Mouse (Mus musculus) c-Kit-positive CD71-positive TER-119-negative erythroid progenitor cells, embryonic 14.5 days (primary cell): ENCODE measurements around the gene Zfp423.

ENCODE experiments used
- DNase-seq: peaks from one replicate; pipeline ENCODE4 v3.0.0-alpha.2; 2013; ENCODE audit warnings: low read depth

The Zfp423 gene

DNA sequence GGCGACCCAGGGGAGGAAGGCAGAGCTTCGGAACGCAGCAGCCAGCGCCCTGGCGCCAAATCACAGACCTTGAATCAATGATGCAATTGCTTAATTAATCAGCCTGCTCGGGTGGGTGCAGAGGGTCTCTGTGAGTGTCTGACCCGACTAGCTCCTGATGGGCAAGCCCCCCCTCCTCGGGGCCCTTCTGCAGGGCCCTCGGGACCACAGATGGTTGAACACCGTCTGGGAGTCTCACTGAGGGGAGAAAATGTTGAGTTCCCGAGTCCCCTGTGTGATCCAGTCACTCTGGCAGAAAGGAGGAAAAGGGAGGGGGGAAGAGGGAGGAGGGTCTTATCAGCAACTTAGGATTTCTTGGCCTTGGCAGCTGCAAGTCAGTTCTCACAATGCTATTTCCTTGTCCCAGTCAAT is 124.0 kb downstream of the Zfp423 start:
- DNase-seq: no peak

- DNase-seq: no peak
Observed at GRCm38 (mm10) chr8:87834656-87835055, 124.7 kb downstream of the Zfp423 start.

- DNase-seq: no peak
Observed at GRCm38 (mm10) chr8:87833841-87834620, 125.4 kb downstream of the Zfp423 start.

DNA sequence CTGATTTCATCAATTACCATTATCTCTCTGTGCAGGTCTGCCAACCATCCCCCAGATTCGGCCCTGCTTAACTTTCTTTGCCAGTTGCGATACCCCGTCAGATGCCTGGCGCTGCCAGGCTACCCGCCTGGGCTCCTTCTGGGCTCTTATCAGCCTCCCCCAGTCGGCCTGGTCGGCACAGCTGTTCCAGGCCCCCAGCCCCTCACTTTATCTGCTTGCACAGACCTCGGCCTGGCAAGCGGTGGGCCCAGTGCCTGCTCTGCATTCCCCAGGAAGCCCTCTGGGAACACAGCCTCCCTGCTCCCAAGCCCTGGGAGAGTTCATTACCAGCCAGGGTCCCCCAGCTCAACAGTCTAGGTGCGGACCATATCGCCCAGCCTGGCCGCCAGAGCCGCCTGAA is 126.1 kb downstream of the Zfp423 start:
- DNase-seq: no peak

GRCm38 (mm10) chr8:87832381-87833325 is 126.7 kb downstream of the Zfp423 start:
- no peak for DNase-seq

- no peak for DNase-seq
Observed at GRCm38 (mm10) chr8:87831567-87831966, 127.8 kb downstream of the Zfp423 start.

- no peak for DNase-seq
Observed at GRCm38 (mm10) chr8:87831116-87831515, 128.3 kb downstream of the Zfp423 start.

DNA sequence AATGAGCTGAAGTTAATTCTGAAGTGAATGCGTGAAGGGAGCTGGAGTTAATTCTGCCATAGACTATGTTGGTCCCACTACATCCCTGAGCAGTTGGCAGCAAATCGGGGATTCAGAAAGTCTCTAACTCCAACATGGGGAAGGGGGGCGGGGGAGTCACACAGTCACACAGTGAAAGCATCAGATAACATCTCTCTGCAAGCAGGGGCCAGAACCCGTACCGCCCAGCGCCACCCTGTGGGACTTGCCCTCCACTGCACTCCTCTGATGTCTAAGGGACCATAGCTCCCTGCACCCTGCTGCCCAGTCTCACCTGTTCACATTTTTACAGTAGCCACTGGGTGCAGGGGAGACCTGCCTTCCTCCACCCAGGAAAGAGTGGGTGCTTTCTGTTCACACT is 129.2 kb downstream of the Zfp423 start:
- no peak for DNase-seq

GRCm38 (mm10) chr8:87826013-87826660 is 133.3 kb downstream of the Zfp423 start:
- DNase-seq: no peak

GRCm38 (mm10) chr8:87823172-87823571 is 136.2 kb downstream of the Zfp423 start:
- DNase-seq: no peak

- DNase-seq: no peak
Observed at GRCm38 (mm10) chr8:87822690-87823089, 136.7 kb downstream of the Zfp423 start.

- no peak for DNase-seq
Observed at GRCm38 (mm10) chr8:87822175-87822574, 137.2 kb downstream of the Zfp423 start.

- DNase-seq: no peak
Observed at GRCm38 (mm10) chr8:87821655-87822054, 137.7 kb downstream of the Zfp423 start.

GRCm38 (mm10) chr8:87819263-87819662 is 140.1 kb downstream of the Zfp423 start:
- DNase-seq: no peak

DNA sequence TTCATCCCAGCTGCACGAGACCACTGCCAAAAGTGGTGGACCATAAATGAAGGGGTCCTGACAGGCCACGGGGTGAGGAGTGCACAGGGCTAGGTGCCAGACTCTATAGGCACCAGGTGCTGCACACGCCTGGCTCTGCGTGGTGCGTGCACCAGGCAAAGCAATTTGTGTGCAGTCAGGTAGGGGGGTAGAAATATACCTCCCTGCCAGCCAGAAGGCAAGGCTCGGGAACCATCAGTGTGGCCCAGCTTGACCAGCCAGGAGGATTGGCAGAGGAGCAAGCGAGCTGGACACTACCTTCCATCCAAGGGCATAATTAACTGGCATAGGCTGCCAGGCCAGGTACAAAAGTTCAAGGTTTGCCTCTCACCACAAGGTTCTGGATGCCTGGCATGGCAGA is 140.9 kb downstream of the Zfp423 start:
- DNase-seq: no peak

DNA sequence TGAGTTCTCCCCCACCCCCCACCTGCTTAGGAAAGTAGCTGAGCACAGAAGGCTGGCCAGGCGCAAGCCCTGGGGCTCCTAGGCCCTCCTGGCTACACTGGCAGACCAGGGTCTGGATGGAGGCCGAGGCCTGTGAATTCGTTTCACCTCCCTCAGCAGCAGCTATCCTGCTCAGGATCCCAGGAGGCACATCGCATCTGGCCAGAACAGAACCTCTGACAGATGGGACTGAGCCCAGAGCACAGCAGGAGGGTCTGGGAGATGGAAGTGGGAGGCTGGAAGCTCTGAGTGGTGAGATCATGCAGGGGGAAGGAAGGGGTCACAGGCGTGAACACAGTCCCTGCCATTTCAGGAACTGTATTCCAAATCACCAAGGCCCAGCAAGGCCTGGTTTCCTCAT is 143.3 kb downstream of the Zfp423 start:
- no peak for DNase-seq

DNA sequence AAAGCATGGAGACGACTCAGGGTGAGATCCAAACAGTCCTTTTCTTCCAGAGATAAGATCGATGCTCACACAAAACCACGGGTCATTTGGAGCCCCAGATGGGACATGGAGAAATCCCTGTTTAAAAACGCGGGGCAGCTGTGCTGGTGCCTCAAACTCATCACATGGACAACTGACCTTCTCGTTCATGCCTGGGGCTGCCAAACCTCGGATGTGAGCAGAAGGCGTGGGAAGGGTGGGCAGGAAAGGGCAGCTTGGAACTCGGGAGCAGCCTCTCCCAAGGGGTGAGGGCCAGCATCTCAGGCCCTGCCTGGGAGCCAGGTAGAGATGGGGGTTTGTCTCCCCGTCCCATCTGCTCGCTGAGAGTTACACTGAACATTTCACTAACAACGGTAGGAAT is 146.7 kb downstream of the Zfp423 start:
- no peak for DNase-seq

- DNase-seq: no peak
Observed at GRCm38 (mm10) chr8:87812069-87812449, 147.3 kb downstream of the Zfp423 start.

GRCm38 (mm10) chr8:87811399-87812068 is 147.9 kb downstream of the Zfp423 start:
- DNase-seq: no peak

- no peak for DNase-seq
Observed at GRCm38 (mm10) chr8:87810771-87811170, 148.6 kb downstream of the Zfp423 start.

GRCm38 (mm10) chr8:87804327-87804900 is 155.0 kb downstream of the Zfp423 start:
- DNase-seq: no peak

- DNase-seq: no peak
Observed at GRCm38 (mm10) chr8:87803437-87803836, 156.0 kb downstream of the Zfp423 start.
